Mouse (Mus musculus) limb, embryonic 13.5 days (tissue): ENCODE results near the gene Kctd14. TPM values are rescaled to one million over a fixed set of nuclear protein-coding genes. Genes with fewer than 3 reads are reported as not detected.

ENCODE experiments used
- ATAC-seq: fragments of 200-750 bp; cut with Nextera tagmentation; 2 replicates; pipeline ENCODE4 v1.8.0; 2017; ENCODE audit warnings: low read depth, moderate number of reproducible peaks, moderate TSS enrichment; ENCODE audit not compliant: low FRiP score
- H3K27ac ChIP-seq: fragments of 300-500 bp; sonication (generic); 2 replicates; pipeline ENCODE4 v1.5.1; 2015; ENCODE audit warnings: inconsistent platforms, mild to moderate bottlenecking, moderate library complexity
- H3K27me3 ChIP-seq: fragments of 300-500 bp; sonication (generic); 2 replicates; pipeline ENCODE4 v1.6.1; 2015; ENCODE audit warnings: mild to moderate bottlenecking, inconsistent platforms
- H3K36me3 ChIP-seq: fragments of 300-500 bp; sonication (generic); 2 replicates; pipeline ENCODE4 v1.6.1; 2015; ENCODE audit warnings: inconsistent platforms, mild to moderate bottlenecking, moderate library complexity
- H3K4me1 ChIP-seq: fragments of 300-500 bp; sonication (generic); 2 replicates; pipeline ENCODE4 v1.6.1; 2015; ENCODE audit warnings: inconsistent platforms
- H3K4me2 ChIP-seq: fragments of 300-500 bp; sonication (generic); replicated peaks from 2 replicates; pipeline ENCODE4 v1.6.1; 2015; ENCODE audit warnings: inconsistent platforms, mild to moderate bottlenecking, moderate library complexity
- H3K4me3 ChIP-seq: fragments of 300-500 bp; sonication (generic); 2 replicates; pipeline ENCODE4 v1.5.1; 2015; ENCODE audit warnings: moderate library complexity, mild to moderate bottlenecking, inconsistent platforms
- H3K9ac ChIP-seq: fragments of 300-500 bp; sonication (generic); 2 replicates; pipeline ENCODE4 v1.6.1; 2015; ENCODE audit warnings: mild to moderate bottlenecking, inconsistent platforms
- H3K9me3 ChIP-seq: fragments of 300-500 bp; sonication (generic); 2 replicates; pipeline ENCODE4 v1.6.1; 2016; ENCODE audit warnings: inconsistent platforms
- WGBS: fragments of 180-500 bp; shearing (Covaris S2); methylation state at CpG from one replicate; pipeline ENCODE4 v1.1.7; 2015; 5-methylcytosine and 5-hydroxymethylcytosine counted together
- polyA plus RNA-seq: library from polyadenylated mRNA; unstranded; fragments of >200 nt; fragmentation: Nextera tagmentation; extraction: Ambion mirVana; gene quantifications from 2 replicates; pipeline ENCODE4 v1.2.1, GENCODE M21; 2015

The Kctd14 gene
- polyA plus RNA-seq, 1 experiment from 2014 or later: 4.5 TPM

GRCm38 (mm10) chr7:97500555-97501209 is 49.6 kb downstream of the Kctd14 start:
- no peak overlapping the region for H3K4me3 ChIP-seq
- H3K27me3 ChIP-seq: no peaks in the 10 kb centered on the region
- H3K27ac ChIP-seq: no peak overlapping the region
- no peaks in the 10 kb centered on the region for H3K9me3 ChIP-seq
- no peak overlapping the region for H3K9ac ChIP-seq
- WGBS: 87% methylated on average over 5 of the region's 5 CpGs
- no peaks in the 10 kb centered on the region for H3K4me1 ChIP-seq
- H3K4me2 ChIP-seq: no peak overlapping the region
- 0 out of 2 replicates have a peak, but pooled peaks have one; percentile 36 for ATAC-seq
- peaks cover 62% of the 10 kb centered on the region for H3K36me3 ChIP-seq

Other genes starting within 250 kb of the Kctd14 start
- gene Usp35, start 119.3 kb upstream of the Kctd14 start, polyA plus RNA-seq: 2.1 and 2.2 TPM in 2 replicates
- 4.9 and 5.1 TPM in 2 replicates for gene Kctd21, start 119.0 kb upstream of the Kctd14 start, polyA plus RNA-seq
- gene Alg8, start 79.7 kb upstream of the Kctd14 start, polyA plus RNA-seq: 34.7 and 37.8 TPM in 2 replicates
- gene Ndufc2, start 51.3 kb upstream of the Kctd14 start, polyA plus RNA-seq: 345 and 348 TPM in 2 replicates
- 0.34 and 0.55 TPM in 2 replicates for gene Thrsp, start 33.6 kb upstream of the Kctd14 start, polyA plus RNA-seq
- 52.9 and 57.3 TPM in 2 replicates for gene Ints4, start 29.6 kb downstream of the Kctd14 start, polyA plus RNA-seq
- 82.3 and 86.6 TPM in 2 replicates for gene Aamdc, start 128.2 kb downstream of the Kctd14 start, polyA plus RNA-seq
- gene Rsf1, start 128.6 kb downstream of the Kctd14 start, polyA plus RNA-seq: 31.1 and 32.1 TPM in 2 replicates
- gene Clns1a, start 245.3 kb downstream of the Kctd14 start, polyA plus RNA-seq: 229 and 230 TPM in 2 replicates